Mouse (Mus musculus) small intestine, adult 2 months (tissue): ENCODE data around the gene Dnah11. TPM values are rescaled to one million over a fixed set of nuclear protein-coding genes. Genes with fewer than 3 reads are reported as not detected.

Source experiments
- H3K27ac ChIP-seq: fragments of 200-500 bp; 2 replicates; pipeline ENCODE4 v1.5.1; 2012; ENCODE audit warnings: low read depth, low read length, control low read depth, inconsistent platforms; ENCODE audit not compliant: insufficient read depth
- H3K27me3 ChIP-seq: fragments of 200-500 bp; 2 replicates; pipeline ENCODE4 v1.6.1; 2012; ENCODE audit warnings: mild to moderate bottlenecking, moderate library complexity, low read length, inconsistent platforms; ENCODE audit not compliant: control insufficient read depth, insufficient read depth
- H3K36me3 ChIP-seq: fragments of 200-500 bp; 2 replicates; pipeline ENCODE4 v1.6.1; 2012; ENCODE audit warnings: mild to moderate bottlenecking, low read length, control low read depth, inconsistent platforms; ENCODE audit not compliant: control insufficient read depth, insufficient read depth
- H3K4me1 ChIP-seq: fragments of 200-500 bp; 2 replicates; pipeline ENCODE4 v1.6.1; 2012; ENCODE audit warnings: low read length, inconsistent platforms, mixed read lengths; ENCODE audit not compliant: control insufficient read depth, insufficient read depth, insufficient read length
- H3K4me3 ChIP-seq: fragments of 200-500 bp; 2 replicates; pipeline ENCODE4 v1.5.1; 2012; ENCODE audit warnings: low read depth, mild to moderate bottlenecking, control low read depth, inconsistent platforms, low read length, moderate library complexity
- CTCF ChIP-seq: fragments of 200-500 bp; IDR thresholded peaks from 2 replicates; pipeline ENCODE4 v1.5.1; 2012; ENCODE audit warnings: low read depth, mild to moderate bottlenecking, control low read depth, inconsistent platforms, low read length, moderate library complexity, mixed read lengths; ENCODE audit not compliant: insufficient replicate concordance, insufficient read length; ENCODE audit errors: extremely low read depth
- POLR2A ChIP-seq: fragments of 200-500 bp; IDR thresholded peaks from 2 replicates; pipeline ENCODE4 v1.6.1; 2012; ENCODE audit warnings: low read depth, mild to moderate bottlenecking, control low read depth, inconsistent platforms, low read length, moderate library complexity
- WGBS: fragments of 180-500 bp; shearing (Covaris S2); methylation state at CpG from one replicate; pipeline ENCODE4 v1.1.7; 2018; 5-methylcytosine and 5-hydroxymethylcytosine counted together
- polyA plus RNA-seq: library from polyadenylated mRNA; depleted of rRNA; stranded (reverse); fragments of >200 nt; gene quantifications from 2 replicates; pipeline ENCODE4 v1.2.3, GENCODE M21; 2012

Gene Dnah11
- polyA plus RNA-seq, 1 experiment: 0.01 TPM

DNA sequence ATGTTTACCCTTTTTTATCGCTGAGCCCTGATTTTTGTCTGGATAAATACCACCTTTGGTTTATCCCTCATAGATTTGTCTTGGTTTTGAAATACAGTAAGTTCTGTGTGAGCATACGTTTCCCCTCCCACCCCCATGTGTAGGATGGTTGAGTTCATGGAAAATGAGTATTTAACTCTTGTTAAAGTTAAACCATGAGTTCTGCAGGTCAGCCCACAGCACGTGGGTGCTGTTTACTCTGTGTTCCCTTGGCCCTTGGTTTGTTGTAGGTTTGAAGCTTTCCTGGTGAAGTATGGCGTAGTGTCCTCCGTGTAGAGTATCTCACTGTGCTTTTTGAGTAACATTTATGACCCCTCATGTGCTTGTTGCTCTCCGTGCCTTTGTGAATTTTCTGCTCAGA, 341.0 kb downstream of the Dnah11 start:
- no peaks in the 10 kb centered on the region for H3K27me3 ChIP-seq
- H3K27ac ChIP-seq: no peak overlapping the region
- no peak for TF ChIP-seq CTCF
- no peak for TF ChIP-seq POLR2A
- 82% methylated on average over 6 of the region's 6 CpGs for WGBS
- no peaks in the 10 kb centered on the region for H3K4me1 ChIP-seq
- no peak overlapping the region for H3K4me3 ChIP-seq
- H3K36me3 ChIP-seq: no peaks in the 10 kb centered on the region

DNA sequence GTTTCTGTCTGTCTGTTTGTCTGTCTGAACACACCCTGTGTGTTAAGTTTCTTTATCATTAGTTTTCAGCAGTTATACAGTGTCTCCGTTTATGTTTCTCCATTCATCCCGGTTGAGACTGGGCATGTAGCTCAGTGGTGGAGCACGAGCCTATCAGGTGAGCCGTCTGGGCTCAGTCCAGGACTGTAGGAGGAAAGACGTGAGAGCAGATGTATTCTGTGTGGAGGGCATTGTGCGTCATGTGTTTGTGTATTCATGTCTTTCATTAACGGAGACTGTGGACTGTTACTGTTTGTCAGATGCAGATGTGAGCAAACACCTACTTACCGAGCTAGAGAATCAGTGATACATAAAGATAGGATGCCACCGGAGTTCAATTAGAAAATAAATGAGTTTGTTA, 341.8 kb downstream of the Dnah11 start:
- H3K27ac ChIP-seq: no peak overlapping the region
- TF ChIP-seq CTCF (no peak), POLR2A (no peak)
- H3K4me3 ChIP-seq: no peak overlapping the region
- H3K36me3 ChIP-seq: no peaks in the 10 kb centered on the region
- no peaks in the 10 kb centered on the region for H3K4me1 ChIP-seq
- 69% methylated on average over 9 of the region's 9 CpGs for WGBS
- no peaks in the 10 kb centered on the region for H3K27me3 ChIP-seq

DNA sequence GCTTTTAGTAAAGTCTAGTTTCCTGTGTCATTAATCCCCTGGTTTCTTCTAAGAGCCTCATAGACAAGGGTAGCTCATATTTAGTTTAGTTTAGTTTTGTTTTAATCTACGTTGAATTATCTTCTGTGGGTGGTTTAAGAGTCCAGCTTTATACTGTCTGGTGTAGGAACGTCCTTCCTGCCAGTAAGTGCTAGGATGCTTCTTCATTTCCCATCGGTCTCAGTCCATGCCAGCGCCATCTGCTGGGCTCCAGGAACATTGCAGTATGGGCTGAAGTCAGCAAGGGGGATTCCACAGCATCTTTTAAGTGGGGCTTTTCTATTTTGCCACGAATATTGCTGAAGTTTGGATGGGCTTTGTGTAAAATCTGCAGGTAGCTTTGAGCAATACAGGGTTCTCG, 345.5 kb downstream of the Dnah11 start:
- H3K27me3 ChIP-seq: no peaks in the 10 kb centered on the region
- 21% methylated on average over 6 of the region's 6 CpGs for WGBS
- H3K36me3 ChIP-seq: no peaks in the 10 kb centered on the region
- no peak overlapping the region for H3K4me3 ChIP-seq
- no peak overlapping the region for H3K27ac ChIP-seq
- TF ChIP-seq CTCF (peak; percentile 96; the same call in 1 of the 2 replicates), POLR2A (no peak)
- no peaks in the 10 kb centered on the region for H3K4me1 ChIP-seq

DNA sequence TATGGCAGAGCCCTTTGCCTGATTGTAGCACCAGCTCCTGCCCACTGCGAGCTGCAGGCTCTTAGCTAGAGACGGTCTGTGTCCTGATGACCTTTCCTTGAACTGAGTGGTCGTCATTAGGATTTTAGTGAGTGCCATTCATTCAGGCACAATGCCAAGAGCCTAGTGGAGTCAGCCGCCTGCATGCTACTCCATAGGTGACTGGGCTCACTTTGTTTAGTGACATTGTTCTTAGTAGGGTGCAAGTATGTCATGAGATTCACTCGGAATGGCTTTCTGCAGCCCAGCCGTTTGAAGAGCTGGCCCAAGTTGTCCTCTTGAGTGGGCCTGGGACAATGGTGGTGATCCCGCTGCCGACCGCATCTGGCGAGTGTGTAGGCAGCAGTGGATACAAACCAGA, 348.4 kb downstream of the Dnah11 start:
- WGBS: 77% methylated on average over 10 of the region's 10 CpGs
- Histone ChIP-seq H3K27me3 (no peaks in the 10 kb centered on the region), H3K36me3 (no peaks in the 10 kb centered on the region), H3K27ac (no peak overlapping the region), H3K4me3 (no peak overlapping the region), H3K4me1 (no peaks in the 10 kb centered on the region)
- TF ChIP-seq CTCF: no peak
- no peak for TF ChIP-seq POLR2A

DNA sequence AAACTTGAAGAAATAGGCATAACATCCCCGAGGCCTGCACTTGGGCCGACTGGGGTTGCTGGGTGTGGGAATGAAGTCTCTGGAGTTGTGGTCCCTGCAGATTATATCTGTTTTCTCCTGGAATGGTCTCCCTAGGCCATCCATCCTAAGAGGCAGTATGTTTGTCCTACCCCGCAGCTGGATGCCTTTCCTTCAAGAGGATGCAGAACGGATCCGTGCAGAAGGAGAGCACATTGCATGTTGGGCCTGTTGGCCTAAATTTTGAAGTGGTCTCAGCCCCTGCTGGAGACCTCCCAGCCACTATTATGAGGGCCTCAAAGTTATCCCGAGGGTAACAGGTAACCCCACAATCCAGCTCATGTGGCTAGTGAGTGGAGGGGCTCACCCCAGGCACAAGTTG, 350.2 kb downstream of the Dnah11 start:
- Histone ChIP-seq H3K4me1 (peaks cover 6% of the 10 kb centered on the region), H3K27me3 (no peaks in the 10 kb centered on the region), H3K36me3 (no peaks in the 10 kb centered on the region), H3K4me3 (no peak overlapping the region), H3K27ac (no peak overlapping the region)
- WGBS: 94% methylated on average over 6 of the region's 6 CpGs
- no peak for TF ChIP-seq POLR2A
- no peak for TF ChIP-seq CTCF

DNA sequence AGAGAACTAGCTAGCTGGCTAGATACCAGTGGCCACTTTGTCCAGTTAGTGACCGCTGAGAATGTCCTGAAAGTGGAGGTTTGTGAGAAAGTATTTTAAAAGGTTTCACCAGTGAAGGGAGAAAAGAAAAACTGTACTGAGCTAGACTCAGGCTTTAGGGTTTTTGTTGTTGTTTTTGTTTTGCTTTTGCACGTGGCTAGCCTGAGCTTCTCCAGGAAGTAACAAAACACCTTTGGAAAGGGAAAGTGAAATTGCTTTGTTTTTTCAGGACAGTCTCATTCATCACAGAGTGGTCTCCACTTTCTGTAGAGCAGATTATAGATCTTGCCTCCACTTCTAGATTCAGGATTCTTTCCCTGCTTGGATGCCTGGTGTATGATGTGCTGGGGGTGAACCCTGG, 353.9 kb downstream of the Dnah11 start:
- whole genome bisulfite sequencing: 21% methylated on average over 2 of the region's 2 CpGs
- Histone ChIP-seq H3K27me3 (no peaks in the 10 kb centered on the region), H3K4me1 (peaks cover 10% of the 10 kb centered on the region), H3K27ac (peak overlapping the region; percentile 41; the same call in 1 of the 2 replicates), H3K36me3 (no peaks in the 10 kb centered on the region), H3K4me3 (peak overlapping the region; percentile 39; the same call in 1 of the 2 replicates)
- TF ChIP-seq POLR2A (no peak), CTCF (no peak)

DNA sequence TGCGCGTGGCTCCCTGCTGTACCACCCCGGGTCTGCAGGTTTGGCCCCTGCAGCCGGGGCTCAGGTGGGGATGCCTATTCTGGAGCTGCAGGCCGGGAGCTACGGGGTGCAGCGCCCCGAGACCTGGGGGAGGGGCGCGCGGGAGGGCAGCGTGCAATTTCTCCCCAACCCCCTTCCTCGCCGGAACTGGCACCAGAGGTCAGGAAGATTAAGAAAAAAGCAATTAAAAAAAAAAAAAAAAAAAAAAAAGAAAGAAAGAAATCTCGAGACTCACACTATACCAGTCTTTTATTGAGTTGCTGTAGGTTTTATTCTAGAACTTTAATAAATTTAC, 354.8 kb downstream of the Dnah11 start:
- H3K27ac ChIP-seq: no peak overlapping the region

More for the DNA sequence above, 354.8 kb downstream of the Dnah11 start:
- Histone ChIP-seq H3K27me3 (no peaks in the 10 kb centered on the region), H3K36me3 (no peaks in the 10 kb centered on the region), H3K4me1 (peaks cover 10% of the 10 kb centered on the region), H3K4me3 (peak overlapping the region; percentile 85)
- WGBS: under 1% methylated on average over 15 of the region's 15 CpGs
- no peak for TF ChIP-seq POLR2A
- no peak for TF ChIP-seq CTCF
